Mouse (Mus musculus) heart, embryonic 10.5 days (tissue): ENCODE results near the gene Fam129a. TPM values are rescaled to one million over a fixed set of nuclear protein-coding genes. Genes with fewer than 3 reads are reported as not detected.

Source experiments
- DNase-seq: peaks from one replicate; pipeline ENCODE4 v3.0.0-alpha.2; 2017; ENCODE audit warnings: low spot score
- H3K27ac ChIP-seq: fragments of 300-500 bp; sonication (generic); 2 replicates; pipeline ENCODE4 v1.5.1; 2016; ENCODE audit warnings: mild to moderate bottlenecking
- H3K27me3 ChIP-seq: fragments of 300-500 bp; sonication (generic); 2 replicates; pipeline ENCODE4 v1.6.1; 2016; ENCODE audit warnings: mild to moderate bottlenecking; ENCODE audit not compliant: poor library complexity, insufficient read depth, severe bottlenecking
- H3K36me3 ChIP-seq: fragments of 300-500 bp; sonication (generic); 2 replicates; pipeline ENCODE4 v1.6.1; 2016; ENCODE audit warnings: mild to moderate bottlenecking, moderate library complexity
- H3K4me1 ChIP-seq: fragments of 300-500 bp; sonication (generic); 2 replicates; pipeline ENCODE4 v1.6.1; 2016; ENCODE audit warnings: mild to moderate bottlenecking
- H3K4me3 ChIP-seq: fragments of 300-500 bp; sonication (generic); 2 replicates; pipeline ENCODE4 v1.5.1; 2016; ENCODE audit warnings: mild to moderate bottlenecking, moderate library complexity
- H3K9me3 ChIP-seq: fragments of 300-500 bp; sonication (generic); 2 replicates; pipeline ENCODE4 v1.6.1; 2016; ENCODE audit warnings: mild to moderate bottlenecking, moderate library complexity
- WGBS: fragments of 180-500 bp; shearing (Covaris S2); methylation state at CpG from one replicate; pipeline ENCODE4 v1.1.7; 2016; 5-methylcytosine and 5-hydroxymethylcytosine counted together
- polyA plus RNA-seq: library from polyadenylated mRNA; unstranded; fragments of >200 nt; fragmentation: Nextera tagmentation; extraction: Ambion mirVana; gene quantifications from 2 replicates; pipeline ENCODE4 v1.2.1, GENCODE M21; 2016

Fam129a gene
- polyA plus RNA-seq: 2.0 and 5.6 TPM in 2 replicates

DNA sequence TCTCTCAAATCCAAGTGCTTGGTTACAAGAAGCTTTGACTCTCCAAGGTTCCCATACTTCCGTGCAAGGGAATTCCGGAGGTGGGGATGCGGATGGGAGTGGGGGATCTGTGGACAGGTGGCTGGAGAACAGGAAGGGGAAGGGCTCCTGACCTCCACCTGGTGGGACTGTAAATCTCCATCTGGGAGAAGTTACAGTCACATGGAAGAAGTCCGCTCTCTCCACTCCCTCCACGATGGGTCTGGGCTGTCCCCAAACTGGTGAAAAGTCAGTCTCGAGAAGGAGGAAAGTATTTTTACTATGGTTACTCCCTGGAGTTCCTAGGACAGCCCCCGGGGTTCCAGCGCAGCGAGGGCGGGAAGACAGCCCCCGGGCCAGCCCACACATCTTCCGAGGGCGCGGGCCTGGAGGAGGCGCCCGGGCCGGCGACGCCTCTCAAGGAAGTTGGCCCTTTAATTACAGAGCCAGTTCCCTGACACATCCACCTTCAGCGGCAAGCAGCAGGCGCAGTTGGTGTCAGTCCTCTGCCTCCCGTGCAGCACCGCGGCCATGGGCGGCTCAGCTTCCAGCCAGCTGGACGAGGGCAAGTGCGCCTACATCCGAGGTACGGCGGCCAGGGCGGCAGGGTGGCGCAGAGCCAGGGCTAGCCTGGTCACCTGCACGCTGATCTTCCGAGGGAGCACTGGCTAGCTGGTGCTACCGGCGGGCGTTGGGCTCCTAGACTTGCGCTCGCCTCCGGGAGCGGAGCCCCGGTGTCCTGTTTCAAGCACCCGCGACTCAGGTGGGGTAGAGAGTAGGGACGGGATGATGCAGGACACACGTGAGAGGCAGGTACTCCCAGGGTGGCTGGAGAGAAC lies at the start of gene Fam129a:
Gene Fam129a (plus strand): TSS at position 206 of the 857 bp plus-strand sequence.
- peak within 1 kb of the TSS; percentile 73 for H3K4me3 ChIP-seq
- H3K4me1 ChIP-seq: peaks cover 17% of the 10 kb centered on the region
- no peaks in the 10 kb centered on the region for H3K36me3 ChIP-seq
- no peak for DNase-seq
- no peaks in the 10 kb centered on the region for H3K9me3 ChIP-seq
- 3% methylated on average over 46 of the region's 46 CpGs for WGBS
- H3K27me3 ChIP-seq: peaks cover 31% of the 10 kb centered on the region
- peak within 1 kb of the TSS; percentile 84 for H3K27ac ChIP-seq

DNA sequence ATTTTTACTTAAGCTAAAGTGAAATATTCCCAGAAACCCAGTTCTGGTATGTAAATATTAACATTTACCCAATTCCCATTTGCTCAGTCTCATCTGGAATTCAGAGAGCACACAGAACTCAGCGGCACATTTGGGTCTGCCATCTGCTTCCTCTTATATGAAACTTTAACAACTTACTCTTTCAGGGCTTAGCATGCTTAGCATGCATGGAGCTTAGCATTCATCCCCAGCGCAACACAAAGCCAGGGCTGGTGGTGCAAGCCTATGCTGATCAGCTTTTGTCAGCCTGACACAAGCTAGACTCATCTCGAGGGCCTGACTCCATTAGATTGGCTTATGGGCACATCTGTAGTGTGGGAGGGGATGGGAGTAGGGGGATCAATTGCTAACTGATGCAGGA lies 44.3 kb upstream of the Fam129a start:
- no peaks in the 10 kb centered on the region for H3K9me3 ChIP-seq
- no peaks in the 10 kb centered on the region for H3K27me3 ChIP-seq
- H3K4me1 ChIP-seq: no peaks in the 10 kb centered on the region
- no peaks in the 10 kb centered on the region for H3K36me3 ChIP-seq
- H3K27ac ChIP-seq: no peak overlapping the region
- no peak overlapping the region for H3K4me3 ChIP-seq
- WGBS: 87% methylated on average over 3 of the region's 3 CpGs
- DNase-seq: no peak

GRCm38 (mm10) chr1:151543796-151544477 lies 27.0 kb upstream of the Fam129a start:
- Histone ChIP-seq H3K27me3 (no peaks in the 10 kb centered on the region), H3K36me3 (no peaks in the 10 kb centered on the region), H3K4me1 (no peaks in the 10 kb centered on the region; the same call in 1 of the 2 replicates), H3K4me3 (no peak overlapping the region), H3K9me3 (no peaks in the 10 kb centered on the region), H3K27ac (no peak overlapping the region)
- WGBS: 75% methylated on average over 6 of the region's 6 CpGs
- no peak for DNase-seq

- Histone ChIP-seq H3K4me1 (no peaks in the 10 kb centered on the region; the same call in 1 of the 2 replicates), H3K9me3 (no peaks in the 10 kb centered on the region), H3K4me3 (no peak overlapping the region), H3K36me3 (no peaks in the 10 kb centered on the region), H3K27ac (no peak overlapping the region), H3K27me3 (no peaks in the 10 kb centered on the region)
- WGBS: 62% methylated on average over 3 of the region's 3 CpGs
- no peak for DNase-seq
Observed at GRCm38 (mm10) chr1:151544581-151544980, 26.4 kb upstream of the Fam129a start.

- no peak overlapping the region for H3K27ac ChIP-seq
- no peaks in the 10 kb centered on the region; the same call in 1 of the 2 replicates for H3K4me1 ChIP-seq
- no peaks in the 10 kb centered on the region for H3K27me3 ChIP-seq
- DNase-seq: no peak
- WGBS: 73% methylated on average over 7 of the region's 7 CpGs
- no peaks in the 10 kb centered on the region for H3K36me3 ChIP-seq
- no peak overlapping the region for H3K4me3 ChIP-seq
- no peaks in the 10 kb centered on the region for H3K9me3 ChIP-seq
Observed at GRCm38 (mm10) chr1:151545571-151545970, 25.4 kb upstream of the Fam129a start.

GRCm38 (mm10) chr1:151548896-151549610 lies 21.9 kb upstream of the Fam129a start:
- Histone ChIP-seq H3K27me3 (no peaks in the 10 kb centered on the region), H3K36me3 (no peaks in the 10 kb centered on the region), H3K4me3 (no peak overlapping the region), H3K4me1 (no peaks in the 10 kb centered on the region; the same call in 1 of the 2 replicates), H3K9me3 (no peaks in the 10 kb centered on the region), H3K27ac (no peak overlapping the region)
- WGBS: 66% methylated on average over 8 of the region's 8 CpGs
- no peak for DNase-seq

- Histone ChIP-seq H3K4me1 (no peaks in the 10 kb centered on the region; the same call in 1 of the 2 replicates), H3K27ac (no peak overlapping the region), H3K36me3 (no peaks in the 10 kb centered on the region), H3K9me3 (no peaks in the 10 kb centered on the region), H3K27me3 (no peaks in the 10 kb centered on the region), H3K4me3 (no peak overlapping the region)
- DNase-seq: no peak
- WGBS: 70% methylated on average over 7 of the region's 7 CpGs
Observed at GRCm38 (mm10) chr1:151549794-151550193, 21.2 kb upstream of the Fam129a start.

GRCm38 (mm10) chr1:151550587-151551479 lies 20.2 kb upstream of the Fam129a start:
- H3K36me3 ChIP-seq: no peaks in the 10 kb centered on the region
- H3K27me3 ChIP-seq: no peaks in the 10 kb centered on the region
- no peaks in the 10 kb centered on the region; the same call in 1 of the 2 replicates for H3K4me1 ChIP-seq
- WGBS: 55% methylated on average over 19 of the region's 19 CpGs
- DNase-seq: no peak
- H3K27ac ChIP-seq: no peak overlapping the region
- no peak overlapping the region for H3K4me3 ChIP-seq
- no peaks in the 10 kb centered on the region for H3K9me3 ChIP-seq

GRCm38 (mm10) chr1:151560536-151560935 lies 10.4 kb upstream of the Fam129a start:
- no peak for DNase-seq
- H3K4me3 ChIP-seq: no peak overlapping the region
- H3K4me1 ChIP-seq: no peaks in the 10 kb centered on the region
- WGBS: 55% methylated on average over 11 of the region's 11 CpGs
- H3K27me3 ChIP-seq: no peaks in the 10 kb centered on the region
- H3K36me3 ChIP-seq: no peaks in the 10 kb centered on the region
- H3K9me3 ChIP-seq: no peaks in the 10 kb centered on the region
- H3K27ac ChIP-seq: no peak overlapping the region

- H3K9me3 ChIP-seq: no peaks in the 10 kb centered on the region
- DNase-seq: no peak
- no peaks in the 10 kb centered on the region for H3K4me1 ChIP-seq
- H3K4me3 ChIP-seq: no peak overlapping the region
- H3K27me3 ChIP-seq: no peaks in the 10 kb centered on the region
- WGBS: 58% methylated on average over 5 of the region's 5 CpGs
- no peaks in the 10 kb centered on the region for H3K36me3 ChIP-seq
- H3K27ac ChIP-seq: no peak overlapping the region
Observed at GRCm38 (mm10) chr1:151563401-151563800, 7.6 kb upstream of the Fam129a start.

DNA sequence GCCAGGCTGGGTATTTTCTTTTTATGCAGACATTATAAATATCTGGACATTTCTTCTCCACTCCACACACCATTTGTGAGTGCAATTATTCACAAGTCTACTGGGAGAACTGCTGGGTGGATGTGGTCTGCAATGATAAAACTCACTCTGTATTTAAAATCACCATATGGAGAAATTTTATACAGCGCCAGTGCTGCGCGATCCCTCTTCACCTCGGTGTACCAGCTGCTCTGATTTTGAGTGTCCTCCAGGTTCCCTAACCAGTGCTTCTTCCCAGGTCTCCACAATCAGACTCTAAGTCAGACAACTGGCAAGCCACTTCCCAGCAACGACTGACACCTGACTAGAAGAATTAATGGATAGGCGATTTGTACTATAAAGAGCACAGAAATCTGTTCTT lies 7.1 kb upstream of the Fam129a start:
- Histone ChIP-seq H3K9me3 (no peaks in the 10 kb centered on the region), H3K27ac (no peak overlapping the region), H3K4me3 (no peak overlapping the region), H3K27me3 (no peaks in the 10 kb centered on the region), H3K36me3 (no peaks in the 10 kb centered on the region), H3K4me1 (no peaks in the 10 kb centered on the region)
- no peak for DNase-seq
- 55% methylated on average over 6 of the region's 6 CpGs for WGBS

- Histone ChIP-seq H3K4me1 (no peaks in the 10 kb centered on the region), H3K27ac (no peak overlapping the region), H3K9me3 (no peaks in the 10 kb centered on the region), H3K4me3 (no peak overlapping the region), H3K36me3 (no peaks in the 10 kb centered on the region), H3K27me3 (no peaks in the 10 kb centered on the region)
- DNase-seq: peak; percentile 86
- 14% methylated on average over 12 of the region's 12 CpGs for WGBS
Observed at GRCm38 (mm10) chr1:151564377-151564776, 6.6 kb upstream of the Fam129a start.
